Comparison of ENCODE assay signal across 16 mouse cellular contexts in the genomic region with DNA sequence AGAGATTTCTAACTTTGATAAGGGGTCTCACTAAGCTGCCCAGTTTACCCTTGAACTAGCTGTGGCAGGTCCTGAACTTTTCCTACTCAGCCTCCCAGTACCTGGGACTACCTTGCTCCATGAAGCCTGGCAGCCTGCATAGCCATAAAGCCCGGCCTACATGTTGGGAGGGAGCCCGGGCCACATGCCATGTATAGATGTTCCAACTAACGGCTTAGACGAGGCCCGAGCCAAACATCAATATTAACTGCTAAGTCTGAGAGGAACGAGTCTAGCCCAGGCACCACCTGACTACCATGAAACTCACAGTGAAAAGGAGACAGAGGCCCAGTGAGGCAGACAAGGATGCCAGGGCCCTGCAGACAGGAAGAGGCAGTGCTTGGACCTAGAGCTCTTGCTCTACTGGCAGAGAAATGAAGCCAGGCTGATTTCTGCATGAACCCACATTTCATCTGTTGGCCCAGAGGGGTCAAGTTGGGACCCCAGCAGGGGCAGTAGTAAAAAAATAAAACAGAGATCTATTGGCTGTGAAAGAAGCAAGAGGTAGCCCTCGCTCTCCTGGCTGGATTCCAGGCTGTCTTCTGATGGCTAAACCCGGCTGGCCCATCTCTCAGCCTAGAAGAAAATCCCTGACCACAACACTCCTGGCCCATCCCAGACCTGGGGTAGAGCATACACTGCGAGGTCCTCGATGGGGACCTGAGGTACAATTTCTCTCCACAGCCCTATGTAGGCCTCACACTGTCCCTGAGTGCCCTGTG. TPM values are rescaled to one million over a fixed set of nuclear protein-coding genes. Genes with fewer than 3 reads are reported as not detected.
A peak's percentile ranks its signal among the peaks of the same experiment; 100 is the strongest.
DNase-seq lines count a peak whose midpoint lies in the region; ATAC-seq and TF ChIP-seq lines count a peak whose summit lies in the region.
"Had no signal": no experiment of that assay in that cellular context is flagged by ENCODE, and none has a peak within 500 bp of the region (broad histone marks: within the 10 kb centered on the region; RNA-seq: fewer than 3 reads in every experiment).

No protein-coding gene starts in this region.

- TF ChIP-seq CTCF in gastrocnemius, adult 2 months (IDR thresholded peaks at IDR 0.05) = no peak
- no peak for TF ChIP-seq CTCF in lung, postnatal 0 days (IDR thresholded peaks at IDR 0.05)

- H3K9me3 ChIP-seq in lung, embryonic 15.5 days = no peaks in the 10 kb centered on the region
- H3K9me3 ChIP-seq in lung, postnatal 0 days (ENCODE audit: low read length) = no peaks in the 10 kb centered on the region
- H3K9me3 ChIP-seq: hindbrain, embryonic 12.5 days; hindbrain, embryonic 15.5 days had no signal

- H3K27me3 ChIP-seq in lung, embryonic 15.5 days = no peaks in the 10 kb centered on the region
- no peaks in the 10 kb centered on the region for H3K27me3 ChIP-seq in lung, postnatal 0 days (replicated peaks; ENCODE audit: insufficient read depth, low read length)
- H3K27me3 ChIP-seq: hindbrain, embryonic 12.5 days; hindbrain, embryonic 15.5 days had no signal

- no peak overlapping the region for H3K4me3 ChIP-seq in gastrocnemius, adult 2 months
- no peak overlapping the region for H3K4me3 ChIP-seq in lung, embryonic 15.5 days
- H3K4me3 ChIP-seq in lung, postnatal 0 days (ENCODE audit: low read depth, low read length) = no peak overlapping the region
- H3K4me3 ChIP-seq: hindbrain, embryonic 12.5 days; hindbrain, embryonic 15.5 days had no signal

- H3K36me3 ChIP-seq in lung, embryonic 15.5 days = 0 out of 2 replicates have a peak, but pooled peaks cover 3% of the 10 kb centered on the region
- no peaks in the 10 kb centered on the region for H3K36me3 ChIP-seq in lung, postnatal 0 days (ENCODE audit: insufficient read depth, low read length)
- H3K36me3 ChIP-seq: hindbrain, embryonic 12.5 days; hindbrain, embryonic 15.5 days had no signal

- ATAC-seq in lung, embryonic 15.5 days (ENCODE audit: borderline replicate concordance, extremely low read depth, low FRiP score, low TSS enrichment) = no peak
- ATAC-seq in lung, postnatal 0 days = no peak
- ATAC-seq: CD4-positive, CD25-positive, alpha-beta regulatory T cell, adult 4 months; forebrain, postnatal 0 days had no signal

- TF ChIP-seq EP300 in lung, postnatal 0 days (IDR thresholded peaks at IDR 0.05) = no peak

- 62% methylated on average over 10 of the region's 10 CpGs for WGBS in lung, embryonic 15.5 days
- 64% methylated on average over 10 of the region's 10 CpGs for WGBS in lung, postnatal 0 days

- H3K9ac ChIP-seq in lung, embryonic 15.5 days = no peak overlapping the region
- H3K9ac ChIP-seq in lung, postnatal 0 days (replicated peaks; ENCODE audit: low read depth) = no peak overlapping the region
- H3K9ac ChIP-seq: forebrain, postnatal 0 days; hindbrain, embryonic 12.5 days; hindbrain, embryonic 15.5 days had no signal

- peak overlapping the region; percentile 28; the same call in 1 of the 2 replicates for H3K27ac ChIP-seq in gastrocnemius, adult 2 months
- H3K27ac ChIP-seq in lung, embryonic 15.5 days = peak overlapping the region; percentile 73
- no peak overlapping the region; the same call in 1 of the 2 replicates for H3K27ac ChIP-seq in lung, postnatal 0 days (ENCODE audit: low read length)
- H3K27ac ChIP-seq: hindbrain, embryonic 12.5 days; hindbrain, embryonic 15.5 days had no signal

- peak; percentile 27 for DNase-seq in gastrocnemius, adult 2 months
- DNase-seq in gastrocnemius, postnatal 36 days = no peak
- DNase-seq in lung, postnatal 0 days (ENCODE audit: low spot score) = no peak
- peak; percentile 47 for DNase-seq in gonadal fat pad, adult 2 months (ENCODE audit: low read depth)
- DNase-seq in adrenal gland, postnatal 25 days = no peak
- DNase-seq: adrenal gland, adult 2 months; adrenal gland, postnatal 14 days; cerebellum, adult 11-12 months; cerebellum, adult 9-10 months; forebrain, postnatal 0 days; gastrocnemius, postnatal 25 days had no signal

- peaks cover 71% of the 10 kb centered on the region for H3K4me1 ChIP-seq in lung, embryonic 15.5 days
- H3K4me1 ChIP-seq in lung, postnatal 0 days (ENCODE audit: insufficient read depth, low read depth, low read length) = peaks cover 15% of the 10 kb centered on the region

- intact Hi-C loops in gastrocnemius, adult 2 months (cut with DNase I) = loop anchor here (5.0 kb wide), 2 partner anchors 81 to 146 kb away; no protein-coding TSS in a partner anchor
- intact Hi-C loops in gastrocnemius, postnatal 36 days (cut with DNase I) = loop anchor here (10.0 kb wide), 1 partner anchor 149 kb away; no protein-coding TSS in a partner anchor

- H3K4me2 ChIP-seq in lung, embryonic 15.5 days = no peak overlapping the region
- H3K4me2 ChIP-seq in lung, postnatal 0 days (replicated peaks; ENCODE audit: low read depth, low read length) = no peak overlapping the region
- H3K4me2 ChIP-seq: heart, embryonic 11.5 days; hindbrain, embryonic 12.5 days; hindbrain, embryonic 15.5 days had no signal

RNA-seq across cellular contexts. Expression of gene Arhgef17, which starts 25.7 kb away (rescaled TPM):
- 10 to 100 TPM; 20.9 to 33.3 TPM for total RNA-seq in gastrocnemius, adult 2 months (2021)
- total RNA-seq in gastrocnemius, postnatal 36 days (2021) = 10 to 100 TPM; 19.3 to 19.6 TPM
- polyA plus RNA-seq in lung, embryonic 15.5 days (2015; fragmentation: Nextera tagmentation; extraction: Ambion mirVana) = 10.8 TPM in 2 replicates
- 5.8 and 7.0 TPM in 2 replicates for polyA plus RNA-seq in lung, postnatal 0 days (2015; fragmentation: Nextera tagmentation; extraction: Ambion mirVana)
- 20.0 and 21.9 TPM in 2 replicates for polyA plus RNA-seq in gonadal fat pad, adult 2 months (2012; rRNA removed)
- 76.1 and 81.2 TPM in 2 replicates for total RNA-seq in adrenal gland, postnatal 25 days (2021)
- polyA plus RNA-seq: CD4-positive, CD25-positive, alpha-beta regulatory T cell, adult 4 months had no signal

RNA-seq across cellular contexts. Expression of gene Relt, which starts 43.0 kb away (rescaled TPM):
- total RNA-seq in gastrocnemius, adult 2 months (2021) = 10 to 100 TPM in 1 of 2 experiments, 1 to 10 TPM in 1; 9.5 to 19.8 TPM
- 10 to 100 TPM in 1 of 2 experiments, 1 to 10 TPM in 1; 5.3 to 12.2 TPM for total RNA-seq in gastrocnemius, postnatal 36 days (2021)
- 3.6 and 4.6 TPM in 2 replicates for polyA plus RNA-seq in lung, embryonic 15.5 days (2015; fragmentation: Nextera tagmentation; extraction: Ambion mirVana)
- polyA plus RNA-seq in lung, postnatal 0 days (2015; fragmentation: Nextera tagmentation; extraction: Ambion mirVana) = 2.8 and 3.8 TPM in 2 replicates
- polyA plus RNA-seq in gonadal fat pad, adult 2 months (2012; rRNA removed) = 3.7 and 6.2 TPM in 2 replicates
- 1.0 and 1.3 TPM in 2 replicates for total RNA-seq in adrenal gland, postnatal 25 days (2021)

Comparison
In these comparisons a context has a peak if more than half of its experiments do, and no peak if none do; other contexts are left out.
1. DNase-seq: peak in gastrocnemius, adult 2 months (single experiment) and gonadal fat pad, adult 2 months (single experiment); none in gastrocnemius, postnatal 36 days (0 of 2), lung, postnatal 0 days (single experiment) and adrenal gland, postnatal 25 days (single experiment).